Mouse (Mus musculus) bone marrow macrophage, adult 2 months (primary cell): ENCODE data around the gene Ctsl.

Experiments
- CTCF ChIP-seq: IDR thresholded peaks from 2 replicates; pipeline ENCODE4 v1.5.1; 2012; ENCODE audit warnings: low read depth, mild to moderate bottlenecking, low read length, moderate library complexity
- POLR2A ChIP-seq: IDR thresholded peaks from 2 replicates; pipeline ENCODE4 v1.6.1; 2012; ENCODE audit warnings: mild to moderate bottlenecking, low read depth, low read length, borderline replicate concordance

DNA sequence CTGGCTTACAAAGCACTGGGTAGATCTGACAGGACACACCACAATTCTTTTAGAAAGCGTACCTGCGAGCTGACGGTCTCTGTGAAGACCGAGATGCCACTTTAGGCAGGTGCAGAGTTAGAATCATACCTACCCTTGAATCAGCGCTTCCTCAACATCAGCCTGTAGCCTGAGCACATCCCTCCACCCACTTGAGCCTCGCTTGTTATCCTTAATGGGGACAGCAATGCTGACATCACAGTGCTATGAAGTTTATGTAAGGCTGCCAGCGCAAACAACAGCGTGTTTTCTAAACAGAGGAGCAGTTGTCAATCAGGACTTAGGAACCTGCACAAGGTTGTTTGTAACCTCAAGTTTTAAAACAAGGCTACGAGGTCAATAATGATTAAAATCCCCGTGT lies 27.1 kb downstream of the Ctsl start:
- TF ChIP-seq POLR2A (no peak), CTCF (no peak)
